Mouse (Mus musculus) urinary bladder, postnatal 25 days (tissue): Measurements from ENCODE around the gene Ubr2.

Experiments used
- DNase-seq: peaks from one replicate; pipeline ENCODE4 v3.0.0; 2022; ENCODE audit warnings: low spot score

Gene Ubr2

DNA sequence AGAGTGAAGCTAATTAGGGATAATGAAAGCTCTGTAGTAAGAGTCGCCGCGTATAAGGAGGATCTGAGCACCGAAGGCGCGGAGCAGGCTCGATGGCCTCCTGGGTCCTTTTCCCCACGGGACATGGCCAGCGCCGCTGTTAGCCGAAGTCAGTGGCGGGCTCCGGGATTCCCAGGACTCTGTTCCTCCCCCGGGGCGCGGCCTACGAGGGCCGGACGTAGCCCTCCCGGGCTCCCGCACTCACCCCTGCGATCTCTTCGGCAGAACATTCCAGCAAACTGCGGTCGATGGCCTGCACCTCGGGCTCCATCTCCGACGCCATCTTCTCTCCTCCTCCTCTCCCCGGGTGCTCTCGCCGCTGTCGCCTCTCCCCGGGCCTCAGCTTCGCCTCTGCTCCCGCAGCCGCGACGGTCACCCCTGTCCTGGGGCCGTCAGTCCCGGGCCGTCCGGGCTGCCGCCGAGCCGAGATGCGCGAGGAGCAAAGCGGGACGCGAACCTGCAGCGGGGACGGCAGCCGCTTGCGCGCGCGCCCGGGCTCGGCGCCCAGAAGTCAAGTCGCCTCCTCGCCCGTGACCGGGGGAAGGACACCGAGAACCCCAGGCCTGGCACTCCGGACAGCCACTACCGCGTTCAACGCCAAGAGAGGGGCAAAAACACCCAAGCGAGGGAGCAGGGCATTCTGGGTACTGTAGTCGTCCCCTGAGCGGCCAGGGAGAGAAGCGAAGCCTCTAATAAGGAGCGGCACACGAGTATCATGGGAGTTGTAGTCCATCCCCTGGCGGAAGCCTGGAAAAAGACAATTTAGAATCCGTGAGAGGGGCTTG, at the start of gene Ubr2:
Gene Ubr2, minus strand, starts transcription at position 659 of the 824 bp plus-strand sequence.
- DNase-seq = peak; percentile 76

DNA sequence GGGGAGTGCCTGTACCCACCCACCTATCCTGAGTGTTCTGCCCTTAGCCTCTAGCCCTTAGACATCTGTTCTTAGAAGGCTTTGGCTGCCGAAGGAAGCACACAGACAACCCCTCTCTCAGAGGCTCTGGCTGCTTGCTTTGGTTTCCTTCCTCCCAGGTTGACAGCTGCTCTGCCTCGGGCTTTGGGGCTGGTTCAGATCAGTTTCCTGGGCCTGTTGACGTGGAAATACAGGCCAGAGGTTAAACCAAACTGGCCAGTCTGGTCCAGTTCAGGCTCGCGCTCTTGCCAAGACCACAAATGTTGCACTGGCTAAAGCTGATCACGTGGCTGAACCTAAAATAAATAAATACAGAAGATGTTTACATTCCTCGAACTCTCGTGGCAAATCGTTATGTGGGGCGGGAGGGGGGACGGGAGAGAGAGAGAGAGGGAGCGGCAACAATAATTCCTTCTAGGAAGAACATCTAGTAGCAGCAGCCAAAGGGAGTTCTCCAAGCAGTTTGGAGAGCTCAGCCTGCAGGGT, 49.5 kb upstream of the Ubr2 start:
- peak; percentile 59 for DNase-seq

DNA sequence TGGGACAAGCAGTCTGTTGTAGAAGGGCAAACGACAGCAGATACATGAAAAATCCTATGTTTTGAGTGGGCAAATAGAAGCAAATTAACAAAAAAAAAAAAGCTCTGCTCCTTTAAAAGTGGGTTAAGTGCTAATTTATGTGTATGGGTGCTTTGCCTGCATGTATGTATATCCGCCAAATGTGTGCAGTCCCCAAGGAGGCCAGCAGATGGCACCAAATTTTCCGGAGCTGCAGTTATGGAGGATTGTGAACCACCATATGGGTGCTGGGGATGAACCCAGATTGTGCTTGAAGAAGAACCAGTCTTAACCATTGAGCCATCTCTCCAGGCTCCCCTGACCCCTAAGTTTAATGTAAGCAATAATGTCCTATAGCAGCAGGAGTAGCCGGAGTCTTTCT, 47.6 kb upstream of the Ubr2 start:
- DNase-seq = no peak

DNA sequence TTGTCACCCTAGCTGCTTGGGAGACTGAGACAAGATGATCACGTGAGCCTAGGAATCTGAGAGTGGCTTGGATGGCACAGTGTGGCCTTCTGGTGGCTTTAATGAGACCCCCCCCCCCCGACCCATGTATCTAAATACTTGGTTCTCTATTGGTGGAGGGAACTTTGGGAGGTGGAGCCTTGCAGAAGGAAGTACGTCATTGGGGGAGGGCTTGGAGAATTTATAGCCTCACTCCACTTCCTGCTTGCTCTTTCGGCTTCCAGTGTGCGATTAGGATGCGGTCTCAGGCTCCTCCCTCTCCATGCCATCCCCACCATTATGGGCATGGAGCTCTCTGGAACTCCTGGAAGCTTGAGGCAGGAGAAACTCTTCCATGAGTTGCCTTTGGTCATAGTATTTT, 46.1 kb upstream of the Ubr2 start:
- DNase-seq = no peak

DNA sequence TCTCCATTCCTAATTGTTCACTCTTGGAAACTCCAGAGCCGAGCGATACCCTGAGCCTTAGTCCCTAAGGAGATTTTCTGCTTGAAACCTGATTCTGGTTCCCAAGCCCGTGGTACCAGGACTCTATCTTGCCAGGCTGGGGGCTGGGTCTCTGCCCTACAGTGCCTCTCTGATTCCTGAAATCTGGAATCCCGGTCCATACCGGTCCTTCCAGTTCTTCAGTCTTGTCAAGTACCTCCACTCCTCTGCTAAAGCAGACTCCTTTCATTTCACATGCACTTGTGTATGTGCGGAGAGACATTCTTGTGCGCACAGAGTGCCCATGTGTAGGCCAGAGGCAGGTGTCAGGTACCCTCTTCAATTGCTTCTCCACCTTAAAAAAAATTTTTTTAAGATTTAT, 44.8 kb upstream of the Ubr2 start:
- no peak for DNase-seq

DNA sequence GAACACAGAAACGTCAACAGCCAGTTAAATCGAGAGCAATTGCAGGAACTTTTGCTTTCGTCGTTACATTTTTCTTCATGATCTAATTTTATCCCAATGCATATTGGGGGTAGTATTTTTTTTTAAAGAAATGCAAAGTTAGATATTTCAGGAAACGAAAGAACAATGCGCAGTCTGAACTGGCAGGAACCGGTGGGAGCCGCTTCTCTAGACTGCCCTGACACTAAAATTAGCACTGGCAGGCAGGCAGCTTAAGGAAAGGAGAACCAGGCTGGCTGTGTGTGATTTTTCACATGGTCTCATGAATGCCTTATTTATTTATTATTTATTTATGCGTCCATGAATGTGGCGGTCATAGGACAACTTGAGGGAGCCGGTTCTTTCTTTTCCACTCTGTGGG, 44.3 kb upstream of the Ubr2 start:
- no peak for DNase-seq

DNA sequence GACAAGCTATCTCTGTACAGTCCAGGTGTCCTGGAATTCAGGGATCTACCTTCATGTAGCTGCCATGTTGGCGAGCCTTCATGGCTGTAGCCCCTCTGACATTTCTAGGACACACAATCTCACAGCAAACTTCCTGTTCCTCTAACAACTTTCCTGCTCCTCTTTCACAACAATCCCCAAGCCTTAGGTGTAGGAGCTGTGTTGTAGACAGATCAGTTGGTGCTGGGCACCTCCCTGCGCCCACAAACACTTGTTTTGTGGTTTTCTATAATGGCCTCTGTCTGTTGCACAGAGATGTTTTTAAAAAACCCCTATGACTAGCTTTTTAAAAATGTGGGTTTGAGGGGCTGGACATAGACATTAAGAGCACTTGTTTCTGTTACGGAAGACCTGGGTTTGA, 40.3 kb upstream of the Ubr2 start:
- DNase-seq = no peak

DNA sequence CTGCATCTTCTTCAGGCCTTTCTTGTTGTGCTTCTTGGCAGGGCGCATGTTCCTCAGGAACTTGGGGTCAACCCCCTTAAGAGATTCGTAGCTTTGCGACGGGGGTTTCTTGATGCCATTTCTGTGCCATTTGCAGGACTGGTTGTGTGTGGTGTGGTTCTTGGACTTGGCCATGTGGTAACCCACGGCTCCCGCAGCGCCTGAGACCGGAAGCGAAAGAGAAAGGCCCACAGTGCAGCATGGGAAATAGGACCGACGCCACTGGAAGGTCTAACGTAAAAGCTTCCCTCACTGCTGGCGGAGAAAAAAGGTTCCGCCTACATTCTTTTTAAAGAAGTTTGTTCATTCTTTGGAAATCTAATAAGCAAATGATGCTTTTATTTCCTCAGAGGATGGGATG, 32.5 kb upstream of the Ubr2 start:
- no peak for DNase-seq

DNA sequence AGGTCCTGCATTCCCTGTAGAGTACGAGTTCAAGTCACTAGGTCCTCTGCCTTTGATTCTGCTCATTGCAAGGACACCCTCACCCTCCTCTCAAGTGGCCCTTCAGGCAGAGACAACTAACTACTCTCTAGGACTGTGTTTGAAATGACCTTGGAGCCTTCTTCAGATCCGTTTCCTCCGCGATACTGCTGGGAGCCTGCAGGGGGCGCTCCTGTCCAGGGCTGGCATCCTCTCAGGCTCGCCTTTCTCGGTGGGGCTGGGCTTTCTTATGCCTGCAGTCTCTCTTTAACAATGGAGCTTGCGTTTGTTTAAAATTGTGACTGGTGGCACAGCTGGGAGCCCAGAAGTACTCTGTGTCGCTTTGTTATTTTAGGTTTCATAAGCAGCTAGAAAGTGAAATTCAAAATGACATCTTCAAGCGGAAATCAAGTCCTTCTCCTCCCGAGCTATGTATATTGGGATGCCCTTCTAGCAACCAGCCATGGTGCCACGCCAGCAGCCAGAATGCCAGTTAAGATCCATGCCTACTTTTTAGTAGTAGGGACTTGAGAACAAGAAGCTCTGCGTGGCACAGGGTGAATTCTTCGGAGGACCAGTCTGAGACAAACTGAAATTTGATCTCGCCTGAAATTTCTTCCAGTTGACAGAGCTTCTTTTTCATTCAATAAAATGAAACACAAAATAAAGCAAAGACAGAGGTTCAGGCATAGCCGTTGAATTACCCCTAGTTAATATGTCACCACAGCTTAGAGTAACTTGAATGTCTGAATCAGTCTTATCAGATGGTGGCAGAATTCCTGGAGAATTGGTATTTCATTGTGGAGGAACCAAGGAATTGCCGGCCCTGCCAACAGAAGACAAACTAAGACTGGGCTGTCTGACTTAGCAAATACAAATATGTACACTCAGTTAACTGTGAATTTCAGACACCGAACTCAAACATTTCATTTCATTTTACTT, 28.8 kb upstream of the Ubr2 start:
- peak; percentile 89 for DNase-seq

DNA sequence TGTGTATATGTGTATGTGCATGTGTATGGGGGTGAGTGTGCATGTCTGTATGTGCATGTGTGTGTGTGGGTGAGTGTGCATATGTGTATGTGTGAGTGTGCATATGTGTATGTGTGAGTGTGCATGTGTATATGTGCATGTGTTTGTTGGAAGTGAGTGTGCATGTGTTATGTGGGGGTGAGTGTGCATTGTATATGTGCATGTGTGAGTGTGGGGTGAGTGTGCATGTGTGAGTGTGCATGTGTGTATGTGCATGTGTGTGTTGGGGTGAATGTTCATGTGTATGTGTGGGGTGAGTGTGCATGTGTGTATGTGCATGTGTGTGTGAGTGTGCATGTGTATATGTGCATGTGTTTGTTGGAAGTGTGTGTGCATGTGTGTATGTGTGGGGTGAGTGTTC, 24.2 kb upstream of the Ubr2 start:
- no peak for DNase-seq

DNA sequence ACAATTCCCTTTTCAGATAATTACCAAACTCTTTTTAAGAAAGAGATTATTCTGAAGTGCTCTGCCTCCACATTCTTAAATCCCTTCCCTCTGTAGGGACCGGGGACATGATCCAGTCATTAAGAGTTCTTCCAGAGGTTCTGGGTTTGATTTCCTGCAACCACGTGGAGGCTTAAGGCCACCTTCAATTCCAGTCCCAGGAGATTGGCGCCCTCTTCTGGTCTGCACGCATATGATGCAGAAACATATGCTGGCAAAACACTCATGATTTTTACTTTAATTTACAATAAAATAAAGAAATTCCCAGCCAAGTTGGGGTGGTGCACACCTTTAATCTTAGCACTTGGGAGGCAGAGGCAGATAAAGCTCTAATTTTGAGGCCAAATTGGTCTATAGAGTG, 23.3 kb upstream of the Ubr2 start:
- peak; percentile 65 for DNase-seq

DNA sequence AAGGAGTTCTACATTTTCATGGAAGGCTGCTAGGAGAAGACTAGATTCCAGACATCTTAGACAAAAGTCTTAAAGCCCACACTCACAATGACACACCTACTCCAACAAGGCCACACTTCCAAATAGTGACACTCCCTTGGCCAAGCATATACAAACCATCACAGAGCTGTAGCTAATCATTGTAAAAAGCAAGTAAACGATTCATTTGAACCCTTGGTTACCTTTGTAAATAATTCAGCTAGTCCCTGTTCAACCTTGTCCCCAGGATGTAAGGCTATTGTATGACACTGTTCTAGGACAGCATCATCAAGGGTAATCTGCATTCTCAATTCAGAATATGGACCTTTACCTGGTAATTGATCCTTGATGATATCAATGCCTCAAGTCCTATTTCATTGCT, 14.4 kb upstream of the Ubr2 start:
- DNase-seq = no peak

DNA sequence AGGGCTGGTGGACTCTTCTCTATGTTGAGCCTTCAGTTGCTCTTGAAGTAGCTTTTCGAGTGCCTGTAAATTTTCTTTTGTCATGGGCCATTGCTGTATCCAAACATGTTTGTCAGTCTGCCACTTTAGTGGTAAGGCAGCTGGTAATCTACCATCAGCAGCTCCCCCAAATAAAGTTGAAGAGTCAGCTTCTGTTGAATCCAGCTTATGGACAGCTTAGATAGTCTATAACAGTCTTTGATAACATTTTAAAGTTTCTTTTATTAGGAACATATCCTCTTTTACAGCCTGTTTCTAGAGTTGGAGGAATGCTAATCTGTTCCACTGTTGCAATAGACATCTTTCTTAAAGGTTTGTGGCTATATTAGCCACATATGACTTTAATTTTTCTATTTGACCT, 13.0 kb upstream of the Ubr2 start:
- no peak for DNase-seq

DNA sequence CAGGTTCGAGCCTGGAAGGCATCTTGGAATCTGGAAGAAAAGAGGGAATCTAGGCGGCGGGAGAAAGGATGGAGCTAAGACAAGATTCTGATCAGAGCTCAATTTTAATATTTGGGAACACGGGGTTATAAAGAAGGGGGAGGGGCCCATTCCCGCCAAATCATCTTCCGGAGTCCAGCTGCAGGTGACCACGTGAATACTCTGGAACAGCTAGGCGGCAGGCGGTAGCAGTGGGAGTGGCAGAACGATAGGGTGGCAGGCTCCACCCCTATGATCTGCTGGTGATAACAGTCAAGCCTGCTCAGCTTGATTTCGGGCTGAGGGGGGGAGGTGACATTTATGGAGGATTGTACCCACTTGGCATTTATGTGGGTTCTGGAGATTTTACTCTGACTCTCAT, 2.5 kb upstream of the Ubr2 start:
- peak; percentile 26 for DNase-seq

DNA sequence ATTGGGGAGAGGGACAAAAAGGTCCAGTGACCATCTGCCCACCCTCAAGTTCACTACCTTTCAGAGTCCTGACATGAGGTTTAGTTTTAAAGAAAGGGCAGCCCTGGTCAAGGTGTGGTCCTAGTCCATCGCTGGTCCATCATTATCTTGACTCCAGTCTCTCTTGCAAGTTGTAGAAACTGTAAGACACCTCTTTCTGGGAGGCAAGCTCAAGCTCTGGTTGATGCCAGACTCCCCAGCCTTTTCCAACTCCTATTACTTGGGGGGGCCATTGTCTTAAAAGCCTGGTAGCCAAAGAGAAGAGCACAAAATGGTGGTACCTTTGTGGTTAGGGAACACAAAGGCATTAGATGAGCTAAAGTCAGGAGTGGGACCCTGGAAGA, 1.3 kb upstream of the Ubr2 start:
- DNase-seq = no peak

DNA sequence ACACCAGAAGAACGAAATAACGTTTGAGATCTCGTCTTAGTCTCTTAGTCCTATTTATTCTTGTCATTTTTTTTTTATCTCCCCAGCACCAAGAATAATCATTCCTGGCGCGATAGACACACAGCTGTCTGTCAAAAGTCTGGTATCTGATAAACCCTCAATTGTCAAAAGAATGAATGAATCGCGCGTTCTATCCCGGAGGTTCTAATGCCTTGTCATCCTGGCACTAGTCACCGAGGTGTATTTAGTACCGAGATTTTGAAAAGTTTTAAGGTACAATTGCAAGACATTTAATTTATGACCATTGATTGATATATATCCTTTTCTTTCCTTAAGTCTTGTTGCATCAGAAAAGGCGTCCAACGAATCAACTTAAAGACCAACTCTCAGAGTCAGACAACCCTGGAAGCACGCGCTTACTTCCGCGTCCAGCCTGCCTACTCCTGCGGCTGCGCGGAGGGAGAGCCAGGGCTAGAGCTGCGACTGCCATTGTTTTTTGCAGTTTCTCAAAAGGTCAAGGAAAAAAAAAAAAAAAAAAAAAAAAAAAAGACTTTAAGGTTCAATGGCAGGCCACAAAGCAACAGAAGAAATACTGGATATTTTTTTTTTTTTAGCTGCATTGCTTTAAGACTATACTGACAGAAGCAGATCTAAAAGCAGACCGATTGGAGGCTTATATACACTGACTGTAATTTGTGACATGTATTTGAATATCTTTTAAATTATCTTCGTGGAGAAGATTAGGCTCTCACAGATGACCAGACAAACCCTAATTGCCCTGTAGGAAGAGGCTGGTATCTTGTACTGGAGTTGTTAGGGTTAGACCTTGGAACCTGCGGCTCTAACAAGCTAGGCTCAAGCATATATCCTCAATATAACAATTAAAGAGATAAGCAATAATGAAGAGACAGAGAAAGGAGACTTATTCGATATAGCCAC, 635 bp upstream of the Ubr2 start:
- peak; percentile 57 for DNase-seq

DNA sequence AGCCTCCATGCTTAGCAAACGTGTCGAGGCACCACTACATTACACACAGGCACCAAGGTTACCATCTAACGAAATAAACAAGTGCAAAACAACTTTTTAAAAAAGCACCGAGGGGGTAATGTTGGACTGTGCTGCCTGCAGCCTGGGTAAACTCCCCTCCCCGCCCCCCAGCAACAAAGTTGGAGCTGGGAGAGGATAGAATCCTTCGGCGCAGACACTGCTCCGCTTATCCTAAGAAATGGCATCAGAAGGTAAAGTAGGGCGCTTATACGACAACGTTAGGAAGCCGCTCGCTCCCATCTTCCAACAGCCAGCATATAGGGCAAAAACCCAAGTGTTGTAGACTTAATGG, 834 bp downstream of the Ubr2 start:
- DNase-seq = peak; percentile 19

DNA sequence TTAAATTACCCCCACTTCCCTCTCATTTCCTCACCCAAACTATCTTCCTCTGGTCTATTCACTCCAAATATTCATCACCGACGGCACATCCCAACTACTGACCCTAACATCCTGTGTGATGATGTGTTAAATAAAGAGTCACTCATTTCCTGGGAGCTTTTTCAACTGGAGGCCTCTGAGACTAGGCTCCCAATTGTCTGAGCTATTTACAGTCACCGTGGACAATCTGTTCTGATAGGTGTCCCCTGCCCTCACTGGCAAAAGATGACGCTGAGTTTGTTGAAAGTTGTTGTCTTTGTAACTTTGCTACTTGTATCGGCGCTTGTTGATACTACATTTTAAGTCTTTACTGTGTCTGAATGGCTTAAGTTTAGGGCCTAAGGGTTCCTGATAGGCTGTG, 1.3 kb downstream of the Ubr2 start:
- no peak for DNase-seq

DNA sequence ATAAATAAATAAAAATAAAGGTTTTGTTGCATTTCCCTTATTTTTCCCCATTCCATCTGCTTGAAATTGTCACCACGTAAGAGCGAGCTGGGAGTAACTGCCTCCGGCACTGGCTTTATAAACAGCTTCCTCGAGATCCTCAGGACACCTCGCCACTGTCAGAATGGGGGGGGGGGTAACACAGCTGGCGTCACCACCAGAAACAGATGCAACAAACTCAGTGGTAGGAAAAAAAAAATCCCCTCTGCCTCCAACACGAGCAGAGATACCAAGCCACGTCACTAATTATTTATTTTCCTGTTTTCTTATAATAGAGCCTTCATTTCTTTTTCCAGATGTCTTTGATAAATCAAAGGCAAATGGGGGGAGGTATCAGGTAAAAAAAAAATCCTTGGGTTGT, 1.9 kb downstream of the Ubr2 start:
- DNase-seq = no peak

DNA sequence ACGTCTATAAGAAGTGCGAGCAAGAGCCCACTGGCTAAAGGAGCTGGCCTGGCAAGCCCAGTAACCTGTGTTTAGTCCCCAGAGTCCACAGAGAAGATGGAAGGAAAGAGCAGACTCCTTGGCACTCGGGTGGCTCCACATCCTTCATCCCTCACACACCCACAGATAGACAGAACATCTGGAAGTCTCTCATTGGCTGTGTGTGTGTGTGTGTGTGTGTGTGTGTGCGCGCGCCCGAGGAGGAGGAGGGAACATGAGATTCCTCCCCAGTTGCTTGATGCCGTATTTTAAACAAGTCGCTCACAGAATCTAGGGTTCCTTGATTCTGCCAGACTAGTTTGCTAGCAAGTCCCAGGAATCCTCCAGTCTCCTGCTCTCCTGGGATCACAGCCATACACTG, 3.6 kb downstream of the Ubr2 start:
- no peak for DNase-seq

DNA sequence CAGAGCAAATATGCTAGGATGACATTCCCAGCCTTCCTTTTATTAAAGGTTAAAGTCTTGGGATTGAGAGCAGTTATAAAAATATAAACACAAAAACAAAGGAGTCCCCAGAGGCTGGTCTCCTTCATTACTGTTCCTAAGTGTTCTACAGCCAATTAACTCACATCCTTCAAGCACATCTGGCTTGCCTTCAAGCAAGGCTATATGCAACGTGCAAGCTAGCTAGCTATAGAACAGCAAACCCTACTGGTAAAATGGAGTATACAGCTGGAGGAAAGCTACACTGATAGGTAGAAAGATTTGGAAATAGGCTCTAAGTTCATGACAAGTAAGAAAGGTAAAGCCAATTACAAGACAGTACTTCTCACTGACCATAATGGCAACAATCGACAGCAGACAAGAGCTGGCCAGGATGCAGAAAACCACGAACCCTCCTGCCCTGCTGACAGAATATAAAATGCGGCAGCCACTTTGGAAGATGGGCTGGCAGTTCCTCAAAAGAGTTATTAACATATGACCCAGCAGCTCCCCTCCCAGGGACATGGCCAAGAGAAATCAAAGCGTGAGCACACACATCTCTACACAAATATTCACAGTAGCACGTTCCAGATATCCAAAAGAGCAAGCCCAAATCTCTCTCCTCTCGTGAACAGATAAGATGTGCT, 4.5 kb downstream of the Ubr2 start:
- DNase-seq = no peak
